Mouse (Mus musculus) cortical plate, adult 2 months (tissue): ENCODE measurements around the gene Zdhhc1. TPM values are rescaled to one million over a fixed set of nuclear protein-coding genes. Genes with fewer than 3 reads are reported as not detected.

ENCODE experiments used
- H3K27ac ChIP-seq: fragments of 200-500 bp; 2 replicates; pipeline ENCODE4 v1.5.1; 2012; ENCODE audit warnings: low read length, control low read depth, inconsistent platforms; ENCODE audit not compliant: insufficient read depth
- H3K4me1 ChIP-seq: fragments of 200-500 bp; 2 replicates; pipeline ENCODE4 v1.6.1; 2011; ENCODE audit warnings: low read length; ENCODE audit not compliant: control insufficient read depth, insufficient read depth
- H3K4me3 ChIP-seq: fragments of 200-500 bp; 2 replicates; pipeline ENCODE4 v1.5.1; 2011; ENCODE audit warnings: mild to moderate bottlenecking, low read length, control low read depth; ENCODE audit not compliant: insufficient read depth
- CTCF ChIP-seq: fragments of 200-500 bp; IDR thresholded peaks from 2 replicates; pipeline ENCODE4 v1.5.1; 2011; ENCODE audit warnings: mild to moderate bottlenecking, control low read depth, low read length; ENCODE audit not compliant: insufficient read depth; ENCODE audit errors: extremely low read depth
- POLR2A ChIP-seq: fragments of 200-500 bp; IDR thresholded peaks from 2 replicates; pipeline ENCODE4 v1.6.1; 2011; ENCODE audit warnings: mild to moderate bottlenecking, low read length, control low read depth; ENCODE audit not compliant: insufficient read depth; ENCODE audit errors: extremely low read depth
- polyA plus RNA-seq: library from polyadenylated mRNA; depleted of rRNA; stranded (reverse); fragments of >200 nt; gene quantifications from 2 replicates; pipeline ENCODE4 v1.2.3, GENCODE M21; 2012

The Zdhhc1 gene
- polyA plus RNA-seq, 1 experiment: 63.6 TPM

DNA sequence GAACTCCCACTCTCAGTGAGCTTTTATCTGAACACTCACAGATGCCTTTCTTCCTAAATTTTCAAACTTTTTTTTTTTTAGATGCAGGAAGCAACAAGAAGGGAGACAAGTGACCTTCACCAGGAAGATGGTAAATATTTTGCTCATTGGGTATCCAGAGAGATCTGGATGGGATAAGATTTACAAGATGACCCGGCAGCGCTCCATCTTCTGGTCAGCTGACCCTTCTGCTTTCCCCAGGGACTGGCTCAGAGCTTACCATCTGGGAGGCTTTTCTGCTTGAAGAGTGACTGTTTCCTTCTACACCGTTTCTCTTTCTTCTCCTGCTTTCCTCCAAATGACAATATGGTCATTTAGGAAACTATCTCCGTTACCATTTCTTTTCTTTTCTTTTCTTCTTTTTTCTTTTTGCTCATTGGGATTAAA, 50.6 kb downstream of the Zdhhc1 start:
- TF ChIP-seq CTCF (no peak), POLR2A (no peak)
- H3K4me1 ChIP-seq: peaks cover 6% of the 10 kb centered on the region
- no peak overlapping the region; the same call in 1 of the 2 replicates for H3K27ac ChIP-seq
- no peak overlapping the region for H3K4me3 ChIP-seq

DNA sequence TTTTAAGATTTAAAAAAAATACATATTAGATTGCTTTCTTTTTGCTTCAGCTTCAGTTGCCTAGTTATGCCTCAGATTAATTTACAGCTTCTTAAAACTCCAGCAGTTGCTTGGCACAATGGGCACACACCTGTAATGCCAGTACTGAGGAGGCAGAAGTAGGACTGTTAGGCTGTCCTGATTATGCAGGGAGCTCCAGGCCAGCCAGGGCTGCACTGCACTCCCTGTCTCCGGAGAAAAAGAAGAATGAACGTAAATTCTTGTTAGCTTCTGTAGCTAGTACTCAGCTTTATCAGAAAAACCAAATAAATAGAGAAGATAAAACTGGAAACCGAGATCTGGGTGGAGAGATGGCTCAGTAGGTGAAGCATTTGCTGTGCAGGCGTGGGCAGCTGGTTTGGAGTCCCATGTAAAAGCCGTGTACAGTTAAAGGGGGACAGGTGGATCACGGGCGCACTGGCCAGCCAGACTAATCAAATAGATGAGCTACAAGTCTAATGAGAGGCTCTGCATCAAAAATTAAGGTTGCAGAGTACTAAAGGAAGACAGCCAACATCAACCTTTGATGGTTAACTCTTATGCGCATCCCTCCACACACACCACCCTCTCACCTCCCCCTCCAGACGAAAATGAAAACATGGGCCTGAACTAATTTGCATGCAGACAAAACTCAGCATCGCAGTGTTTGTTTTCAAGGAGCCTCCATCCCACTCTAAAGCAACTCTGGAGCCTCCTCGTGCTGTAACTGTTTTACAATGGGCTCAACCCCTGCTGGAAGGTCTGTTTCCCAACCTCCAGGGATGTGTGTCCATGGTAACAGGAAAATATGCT, 51.2 kb downstream of the Zdhhc1 start:
- H3K4me3 ChIP-seq: no peak overlapping the region
- TF ChIP-seq CTCF: no peak
- H3K27ac ChIP-seq: no peak overlapping the region
- H3K4me1 ChIP-seq: peaks cover 6% of the 10 kb centered on the region

DNA sequence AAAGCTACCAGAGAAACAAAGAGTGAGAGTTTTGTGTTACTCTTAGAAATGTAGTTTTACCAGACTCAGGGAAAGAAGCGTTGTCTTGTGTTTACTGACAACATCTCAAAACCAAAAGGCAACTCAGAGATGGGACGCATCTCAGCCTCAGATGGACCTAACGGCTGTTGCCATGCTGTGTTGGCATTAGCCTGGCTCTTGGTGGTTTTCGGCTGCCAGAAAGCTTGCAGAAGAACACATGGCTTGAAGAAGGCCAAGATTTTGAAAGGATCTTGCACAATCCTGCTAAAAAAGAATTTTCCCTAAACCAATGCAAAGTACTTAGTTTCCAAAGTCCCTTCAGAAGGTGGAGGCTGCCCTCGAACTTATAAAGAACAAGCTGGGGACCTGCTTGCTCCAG, 54.0 kb downstream of the Zdhhc1 start:
- peaks cover 6% of the 10 kb centered on the region for H3K4me1 ChIP-seq
- no peak overlapping the region for H3K4me3 ChIP-seq
- no peak overlapping the region for H3K27ac ChIP-seq
- no peak for TF ChIP-seq CTCF
- no peak for TF ChIP-seq POLR2A

DNA sequence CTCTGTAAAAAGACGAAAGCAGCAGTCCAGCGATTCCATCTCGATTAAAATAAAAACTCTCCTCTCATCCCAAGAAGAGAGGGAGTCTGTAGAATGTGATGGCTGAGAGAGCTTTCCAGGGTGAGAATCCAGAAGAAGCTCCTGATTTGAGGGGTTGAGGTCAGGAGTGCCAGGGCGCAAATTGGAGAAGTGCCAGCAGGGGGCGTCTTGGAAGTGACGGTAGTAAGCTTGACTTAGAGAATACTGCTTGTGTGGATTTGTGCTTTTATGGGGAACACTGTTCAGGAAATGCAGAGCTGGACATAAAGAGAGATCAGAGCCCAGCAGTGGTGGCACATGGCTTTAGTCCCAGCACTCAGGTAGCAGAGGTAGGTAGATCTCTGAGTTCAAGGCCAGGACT, 55.3 kb downstream of the Zdhhc1 start:
- Histone ChIP-seq H3K4me1 (peaks cover 6% of the 10 kb centered on the region), H3K27ac (no peak overlapping the region), H3K4me3 (no peak overlapping the region)
- TF ChIP-seq POLR2A: no peak
- 0 out of 2 replicates have a peak, but pooled peaks have one; percentile 2 for TF ChIP-seq CTCF

DNA sequence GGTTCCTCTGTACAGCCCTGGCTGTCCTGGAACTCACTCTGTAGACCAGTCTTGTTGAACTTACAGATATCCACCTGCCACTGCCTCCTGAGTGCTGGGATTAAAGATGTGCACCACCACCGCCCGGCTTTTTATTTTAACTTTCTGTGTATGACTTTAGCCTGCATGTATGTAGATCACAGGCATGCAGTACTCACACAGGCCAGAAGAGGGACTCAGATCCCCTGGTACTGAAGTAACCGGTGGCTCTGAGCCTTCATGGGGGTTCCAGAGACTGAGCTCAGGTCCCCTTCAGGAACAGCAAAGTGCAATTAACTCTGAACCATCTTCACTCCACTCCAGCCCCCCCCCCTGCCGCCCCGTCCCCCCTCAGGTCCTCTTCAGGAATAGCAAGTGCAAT, 57.8 kb downstream of the Zdhhc1 start:
- Histone ChIP-seq H3K4me1 (no peaks in the 10 kb centered on the region), H3K4me3 (no peak overlapping the region), H3K27ac (no peak overlapping the region)
- no peak for TF ChIP-seq POLR2A
- 0 out of 2 replicates have a peak, but pooled peaks have one; percentile 18 for TF ChIP-seq CTCF

DNA sequence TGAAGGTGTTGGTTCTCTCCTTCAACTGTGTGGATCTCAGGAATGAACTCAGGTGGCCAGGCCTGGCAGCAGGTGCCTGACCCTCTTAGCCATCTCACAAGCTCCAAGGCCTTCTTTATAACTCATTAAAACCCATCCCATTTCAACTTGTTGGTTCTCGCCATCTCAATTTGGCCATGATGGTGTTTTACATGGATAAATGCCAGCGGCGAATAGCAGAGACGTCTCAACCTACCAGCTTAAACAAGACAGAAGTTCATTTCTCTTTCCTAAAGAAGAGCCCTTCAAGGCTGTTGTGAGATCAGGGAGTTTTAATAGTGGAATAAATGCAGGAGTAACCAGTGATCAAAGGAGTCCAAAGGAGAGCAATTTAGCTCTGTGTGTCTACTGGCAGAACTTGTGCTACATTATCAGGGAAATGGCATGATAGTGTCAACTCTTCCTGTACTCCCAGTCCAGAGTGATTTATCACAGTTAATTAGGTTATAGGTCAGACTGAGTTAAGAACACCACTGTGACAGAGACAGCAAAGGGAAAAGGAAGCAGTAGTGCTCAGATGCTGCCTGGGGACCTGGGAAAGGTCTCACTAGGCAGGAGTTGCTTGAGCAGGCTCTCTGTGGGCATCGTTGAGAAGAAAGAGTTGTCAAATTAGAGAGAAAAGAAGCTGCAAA, 59.5 kb downstream of the Zdhhc1 start:
- Histone ChIP-seq H3K4me1 (no peaks in the 10 kb centered on the region), H3K4me3 (no peak overlapping the region), H3K27ac (no peak overlapping the region)
- TF ChIP-seq CTCF: no peak
- no peak for TF ChIP-seq POLR2A

DNA sequence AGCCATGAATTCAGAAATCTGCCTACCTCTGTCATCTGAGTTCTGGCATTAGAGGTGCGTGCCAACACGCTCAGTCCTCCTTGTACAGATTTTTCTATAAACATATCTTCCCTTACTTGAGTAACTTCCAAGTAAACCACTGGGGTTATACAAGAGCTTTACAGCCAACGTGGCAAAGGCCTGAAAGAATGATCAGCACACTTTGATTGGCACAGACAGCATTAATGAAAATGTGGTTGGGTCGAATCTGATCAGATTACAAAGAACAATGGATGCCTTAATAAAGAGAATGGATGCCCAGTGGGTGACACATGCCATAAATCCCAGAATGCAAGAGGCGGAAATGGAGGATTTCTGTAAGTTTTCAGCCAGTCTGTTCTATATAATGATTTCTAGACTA, 60.5 kb downstream of the Zdhhc1 start:
- H3K4me1 ChIP-seq: no peaks in the 10 kb centered on the region
- H3K4me3 ChIP-seq: no peak overlapping the region
- TF ChIP-seq CTCF (no peak), POLR2A (no peak)
- no peak overlapping the region for H3K27ac ChIP-seq

DNA sequence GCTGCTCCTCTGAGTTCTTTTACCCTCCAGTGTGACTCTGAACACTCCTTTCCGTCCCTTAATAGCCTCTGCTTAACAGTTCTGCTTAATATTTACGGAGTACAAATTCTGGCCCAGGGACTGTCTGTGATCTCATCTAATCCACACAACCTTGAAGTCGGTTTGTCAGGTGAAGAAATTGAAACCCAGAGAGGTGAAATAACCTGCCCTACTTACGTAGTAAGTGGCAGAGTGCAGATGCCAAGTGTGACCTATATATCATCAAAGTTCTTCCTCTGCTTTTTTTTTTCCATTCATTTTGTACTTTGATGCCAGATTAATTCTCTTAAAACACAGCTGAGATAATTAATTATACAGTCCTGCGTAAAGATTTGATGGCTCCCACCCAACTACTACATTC, 62.6 kb downstream of the Zdhhc1 start:
- no peaks in the 10 kb centered on the region for H3K4me1 ChIP-seq
- TF ChIP-seq POLR2A: no peak
- H3K4me3 ChIP-seq: no peak overlapping the region
- H3K27ac ChIP-seq: no peak overlapping the region

DNA sequence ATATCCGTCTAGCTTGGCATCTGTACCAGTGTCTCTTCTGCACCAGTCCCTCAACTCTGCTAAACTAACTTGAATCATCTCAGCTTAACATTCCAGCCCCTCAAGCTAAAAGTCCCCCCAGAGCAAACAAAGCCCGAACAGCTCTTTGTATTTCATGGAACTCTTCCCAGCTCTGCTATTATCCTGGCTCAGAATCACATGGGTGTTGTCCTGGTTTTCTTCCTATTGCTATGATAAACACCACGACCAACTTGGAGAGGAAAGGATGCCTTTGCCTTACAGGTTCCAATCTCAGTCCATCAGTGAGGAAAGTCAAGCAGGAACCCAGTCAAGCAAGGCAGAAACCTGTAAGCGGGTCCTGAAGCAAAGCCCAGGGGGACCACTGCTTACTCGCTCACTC, 63.2 kb downstream of the Zdhhc1 start:
- Histone ChIP-seq H3K27ac (no peak overlapping the region), H3K4me1 (no peaks in the 10 kb centered on the region)
- TF ChIP-seq POLR2A: no peak
- TF ChIP-seq CTCF: no peak

DNA sequence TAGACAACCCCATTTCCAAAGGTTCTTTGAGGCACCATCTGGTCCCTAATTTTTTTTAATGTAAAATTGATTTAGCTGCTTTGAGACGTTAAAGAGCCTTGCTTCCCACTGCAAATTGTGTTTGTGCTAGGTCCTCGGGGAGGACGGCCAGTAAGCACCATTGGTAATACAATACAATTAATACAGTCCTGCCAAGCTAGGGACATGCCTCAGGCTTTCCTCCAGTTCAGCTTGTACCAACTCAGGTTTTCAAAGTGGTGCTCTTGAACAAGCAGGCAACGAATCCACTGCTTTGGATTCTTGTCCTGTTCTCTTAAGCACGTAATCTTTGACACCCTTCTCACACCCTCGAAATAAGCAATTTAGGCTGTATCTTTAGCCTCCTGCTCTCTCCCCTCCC, 63.7 kb downstream of the Zdhhc1 start:
- TF ChIP-seq POLR2A (no peak), CTCF (no peak)
- H3K4me1 ChIP-seq: no peaks in the 10 kb centered on the region
- H3K4me3 ChIP-seq: no peak overlapping the region
- H3K27ac ChIP-seq: no peak overlapping the region

More for the DNA sequence above, 63.2 kb downstream of the Zdhhc1 start:
- H3K4me3 ChIP-seq: no peak overlapping the region
